Mouse (Mus musculus) layer of hippocampus, adult 2 months (tissue): Measurements from ENCODE around the gene Ccdc141. TPM values are rescaled to one million over a fixed set of nuclear protein-coding genes. Genes with fewer than 3 reads are reported as not detected.
"Not testable (repeated sequence)": the region's sequence is repeated elsewhere in the genome, so short reads cannot be mapped to it uniquely, and the experiment has no call there.

Source experiments
- DNase-seq, 2 experiments: peaks; one replicate each; pipeline ENCODE4 v3.0.0; 2022; ENCODE audit warnings: low spot score in 2 of 2
- H3K27ac ChIP-seq: fragments of 200-600 bp; 2 replicates; pipeline ENCODE4 v1.8.1; 2022
- H3K4me3 ChIP-seq: fragments of 200-600 bp; 2 replicates; pipeline ENCODE4 v1.8.1; 2022; ENCODE audit warnings: mild to moderate bottlenecking
- CTCF ChIP-seq: fragments of 200-600 bp; conservative IDR thresholded peaks from 2 replicates; pipeline ENCODE4 v1.8.1; 2022; ENCODE audit warnings: antibody characterized with exemption, mild to moderate bottlenecking, moderate library complexity
- total RNA-seq, 2 experiments: library from RNA; stranded (reverse); gene quantifications; 2 replicates each; pipeline ENCODE4 v1.2.3; 2021

Gene Ccdc141
- total RNA-seq, 2 experiments from 2014 or later, result 17.1 to 27.7 TPM

DNA sequence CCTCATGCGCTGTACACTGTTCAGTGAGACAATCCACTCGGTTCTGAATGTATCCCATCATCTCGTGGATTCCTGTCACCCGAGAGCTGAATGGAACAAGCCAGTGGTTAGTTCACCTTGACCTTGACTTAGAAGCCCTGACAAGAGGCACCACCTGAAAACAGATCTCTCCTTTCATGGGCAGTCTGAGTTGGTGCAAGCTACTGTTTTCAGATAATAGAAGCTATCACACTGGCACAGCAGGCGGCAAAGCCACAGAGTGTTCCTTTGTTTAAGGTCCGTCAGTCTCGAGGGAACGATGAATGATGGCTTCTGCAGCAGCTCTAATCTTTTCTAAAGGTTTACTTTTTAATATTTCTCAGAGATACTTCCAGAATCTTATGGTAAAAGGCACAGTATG is 110.8 kb downstream of the Ccdc141 start:
- no peak for TF ChIP-seq CTCF
- H3K27ac ChIP-seq, result no peak overlapping the region
- no peak for DNase-seq
- H3K4me3 ChIP-seq, result no peak overlapping the region

DNA sequence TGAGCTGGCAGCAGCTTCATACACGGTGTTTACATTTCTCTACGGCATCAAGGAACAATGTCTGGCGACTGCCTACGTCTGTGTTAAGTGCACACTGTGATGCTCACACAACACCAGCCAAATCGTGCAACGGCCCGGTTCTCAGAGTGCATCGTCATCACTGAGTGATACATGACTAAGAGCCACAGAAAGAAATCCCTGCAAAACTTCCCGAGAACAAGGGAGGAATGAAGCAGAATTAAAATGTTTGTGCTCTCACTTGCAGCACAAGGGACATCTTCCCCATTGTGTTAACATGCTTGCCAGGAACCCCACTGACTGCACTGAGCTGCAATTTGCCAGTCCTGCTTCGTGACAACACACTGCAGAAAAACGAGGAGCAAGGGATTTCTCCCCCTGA is 114.1 kb downstream of the Ccdc141 start:
- Histone ChIP-seq H3K27ac (no peak overlapping the region), H3K4me3 (no peak overlapping the region)
- TF ChIP-seq CTCF, result no peak
- no peak for DNase-seq

DNA sequence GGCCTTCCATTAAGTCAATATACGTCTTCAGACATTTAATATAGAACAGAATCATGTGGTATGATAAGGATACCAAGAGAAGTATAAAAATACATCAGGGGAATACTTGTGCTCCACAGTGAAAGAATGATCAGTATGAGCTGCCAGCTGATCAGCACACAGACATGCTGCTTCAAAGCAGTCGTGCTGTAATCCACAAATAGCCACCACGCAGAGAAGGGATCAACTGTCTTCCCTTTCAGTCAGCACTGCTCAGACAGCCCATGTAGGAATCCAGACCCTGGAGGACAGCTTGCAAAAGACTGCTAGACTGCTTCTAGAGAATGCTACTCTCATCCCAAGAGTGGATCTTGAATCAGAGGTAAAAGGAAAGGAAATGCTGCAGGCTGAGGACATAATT is 127.5 kb downstream of the Ccdc141 start:
- no peak for DNase-seq
- TF ChIP-seq CTCF, result no peak
- H3K4me3 ChIP-seq, result no peak overlapping the region
- no peak overlapping the region for H3K27ac ChIP-seq

DNA sequence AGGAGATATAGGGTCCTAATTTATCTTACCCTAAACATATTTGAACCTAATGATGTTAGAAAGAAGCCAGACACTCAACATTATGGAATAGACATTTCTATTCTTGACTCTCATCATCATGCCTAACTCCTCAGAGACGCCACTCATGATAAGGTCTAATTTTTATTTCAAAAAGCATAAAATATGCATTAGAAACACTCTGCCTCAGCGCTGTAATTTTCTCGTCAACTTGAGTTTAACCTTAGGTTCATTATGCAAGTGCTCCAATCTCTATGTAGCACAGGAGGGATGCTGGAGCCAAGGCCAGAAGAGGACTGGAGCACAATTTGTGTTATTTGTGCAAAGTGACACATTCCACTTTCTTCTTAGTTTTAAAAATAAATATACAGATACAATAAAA is 130.8 kb downstream of the Ccdc141 start:
- no peak for TF ChIP-seq CTCF
- Histone ChIP-seq H3K27ac (no peak overlapping the region), H3K4me3 (no peak overlapping the region)
- DNase-seq, result no peak

DNA sequence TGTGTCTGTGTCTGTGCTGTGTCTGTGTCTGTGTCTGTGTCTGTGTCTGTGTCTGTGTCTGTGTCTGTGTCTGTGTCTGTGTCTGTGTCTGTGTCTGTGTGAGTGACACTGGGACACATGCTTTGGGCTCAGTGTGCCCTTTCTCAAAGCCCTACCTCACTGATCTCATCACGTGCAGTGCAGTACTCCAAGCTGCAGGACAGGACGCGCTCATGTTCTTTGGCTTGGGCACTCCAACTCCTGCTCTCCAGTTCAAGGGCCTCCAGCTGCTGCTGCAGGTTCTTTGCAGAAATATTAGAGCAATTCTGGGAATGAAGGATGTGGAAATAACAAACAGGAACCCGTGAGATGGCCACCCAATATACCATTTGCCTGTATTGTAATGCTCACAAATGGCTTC is 131.2 kb downstream of the Ccdc141 start:
- no peak overlapping the region for H3K27ac ChIP-seq
- no peak for DNase-seq
- no peak for TF ChIP-seq CTCF
- no peak overlapping the region for H3K4me3 ChIP-seq

DNA sequence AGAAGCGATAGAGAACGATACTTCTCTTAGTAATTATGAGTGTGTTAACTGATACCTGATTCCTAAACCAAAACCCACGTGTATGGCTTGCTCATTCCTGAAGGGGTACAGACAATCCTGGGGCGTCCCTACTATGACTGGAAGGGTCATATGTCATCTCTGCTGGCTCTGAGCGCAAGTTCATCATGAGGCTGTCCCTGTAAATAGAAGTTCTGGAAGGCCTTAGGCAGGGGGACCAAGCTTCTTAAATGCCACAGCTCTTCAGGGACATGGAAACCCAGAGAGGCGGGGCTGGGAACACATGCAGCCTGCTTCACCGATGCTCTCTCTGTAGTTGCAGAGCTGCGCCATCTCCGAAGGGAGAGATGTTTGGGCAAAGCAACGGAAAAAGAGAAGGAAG is 133.2 kb downstream of the Ccdc141 start:
- TF ChIP-seq CTCF, result no peak
- no peak overlapping the region for H3K4me3 ChIP-seq
- DNase-seq, result no peak
- no peak overlapping the region for H3K27ac ChIP-seq

DNA sequence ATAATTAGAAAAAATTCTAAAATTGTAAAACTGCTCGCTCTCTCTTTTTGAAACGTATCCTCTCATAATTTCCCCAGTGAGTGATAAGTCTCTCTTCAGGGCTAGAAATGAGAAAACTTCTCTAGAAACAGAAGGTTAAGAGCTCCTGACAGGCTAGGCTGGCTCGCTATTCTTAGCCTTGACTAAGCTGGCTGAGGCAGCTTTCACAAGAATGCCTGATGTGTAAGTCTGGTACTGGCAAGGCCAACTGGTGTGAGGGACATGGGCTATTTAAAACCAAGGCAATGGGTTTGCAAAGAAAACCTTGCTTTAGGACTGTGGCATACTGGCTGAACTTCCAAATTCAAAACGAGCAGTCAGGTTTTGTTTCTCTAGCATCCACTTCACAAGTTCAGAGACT is 136.3 kb downstream of the Ccdc141 start:
- Histone ChIP-seq H3K4me3 (no peak overlapping the region), H3K27ac (no peak overlapping the region)
- TF ChIP-seq CTCF, result no peak
- DNase-seq, result no peak

DNA sequence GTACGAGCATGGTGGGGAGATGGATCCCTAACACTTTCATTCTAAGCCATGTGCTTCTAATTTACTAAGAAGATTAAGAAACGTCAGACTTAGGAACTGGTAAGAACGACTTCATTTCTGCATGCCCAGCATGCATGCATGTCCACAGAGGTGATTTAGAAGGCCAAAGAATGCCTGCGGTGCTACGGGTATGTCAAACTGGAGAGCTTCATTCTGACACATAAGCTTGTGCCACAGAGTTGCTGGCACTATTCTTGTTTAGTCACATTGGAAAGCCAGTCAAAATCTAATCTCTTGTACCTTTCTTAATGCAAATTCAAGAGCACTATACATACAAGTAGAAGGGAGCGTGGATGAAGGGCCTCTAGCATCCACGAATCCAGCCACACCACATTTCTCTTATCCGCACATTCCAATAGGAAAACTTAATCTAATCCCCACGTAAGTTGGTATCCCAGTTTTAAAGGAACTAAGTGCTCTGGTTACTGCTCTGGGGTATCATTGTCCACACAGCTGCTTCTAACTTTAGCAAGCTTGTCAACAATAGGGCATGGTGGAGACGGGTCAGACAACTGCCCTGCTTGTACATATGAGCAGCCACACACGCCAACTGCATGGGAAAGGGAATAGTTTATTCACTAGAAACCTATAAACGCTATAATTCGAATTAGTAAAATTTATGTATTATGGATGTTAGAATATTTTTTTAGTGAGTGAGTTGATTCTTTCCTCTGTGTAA is 136.9 kb downstream of the Ccdc141 start:
- Histone ChIP-seq H3K4me3 (no peak overlapping the region), H3K27ac (no peak overlapping the region)
- TF ChIP-seq CTCF, result no peak
- DNase-seq, result no peak

DNA sequence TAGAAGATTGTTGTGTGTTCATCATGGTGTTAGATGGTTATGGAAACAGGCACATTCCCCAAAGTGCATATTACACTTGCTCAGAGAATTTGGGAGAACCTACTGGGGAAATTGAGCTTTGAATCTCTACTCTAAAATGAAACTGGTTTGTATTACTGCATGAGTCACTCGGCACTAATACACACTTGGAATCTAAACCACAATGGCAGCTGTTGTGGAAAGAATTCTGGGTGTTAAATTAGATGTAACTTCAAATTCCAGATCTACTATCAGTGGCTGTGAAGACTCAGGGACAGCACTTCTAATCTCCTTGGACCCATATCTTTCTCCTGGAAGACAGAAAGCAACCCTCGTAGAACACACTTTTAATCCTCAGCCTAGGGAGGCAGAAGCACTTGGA is 149.8 kb downstream of the Ccdc141 start:
- TF ChIP-seq CTCF, result no peak
- Histone ChIP-seq H3K4me3 (no peak overlapping the region), H3K27ac (no peak overlapping the region)
- DNase-seq, result no peak

DNA sequence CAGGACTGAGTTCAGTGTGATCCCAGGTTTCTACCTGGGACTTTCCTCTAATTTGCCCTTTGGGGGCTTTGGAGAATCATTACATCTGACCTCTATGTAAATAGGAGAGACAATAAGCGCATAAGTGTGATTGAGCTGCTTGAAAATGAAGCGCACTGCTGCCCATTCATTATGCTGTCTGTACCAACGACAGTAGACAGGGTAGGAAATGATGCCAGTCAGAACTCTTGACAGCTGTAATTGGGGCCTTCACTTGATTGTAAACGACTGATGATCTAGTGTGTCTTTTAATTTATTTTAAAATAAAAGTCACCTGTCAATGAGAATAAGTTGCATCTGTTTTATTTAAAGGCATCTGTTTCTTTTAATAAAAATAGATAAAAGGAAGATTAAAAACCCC is 152.7 kb downstream of the Ccdc141 start:
- no peak overlapping the region for H3K4me3 ChIP-seq
- no peak for TF ChIP-seq CTCF
- no peak for DNase-seq
- no peak overlapping the region for H3K27ac ChIP-seq

DNA sequence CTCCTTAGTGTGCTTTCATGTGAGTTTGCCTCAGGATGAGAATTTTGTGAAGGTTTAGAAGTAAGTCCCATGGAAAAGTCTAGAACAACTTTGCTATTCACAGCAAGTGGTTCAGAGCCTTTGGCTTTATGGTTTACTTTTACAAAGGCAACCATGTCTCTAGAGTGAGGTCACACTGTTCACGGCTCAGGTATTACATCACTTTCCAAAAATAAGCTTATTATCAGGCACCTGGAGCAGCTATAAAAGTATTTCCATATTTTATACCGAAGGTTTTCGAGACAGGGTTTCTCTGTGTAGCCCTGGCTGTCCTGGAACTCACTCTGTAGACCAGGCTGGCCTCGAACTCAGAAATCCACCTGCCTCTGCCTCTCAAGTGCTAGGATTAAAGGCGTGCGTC is 157.0 kb downstream of the Ccdc141 start:
- not testable (repeated sequence) for DNase-seq, H3K4me3 ChIP-seq, H3K27ac ChIP-seq

DNA sequence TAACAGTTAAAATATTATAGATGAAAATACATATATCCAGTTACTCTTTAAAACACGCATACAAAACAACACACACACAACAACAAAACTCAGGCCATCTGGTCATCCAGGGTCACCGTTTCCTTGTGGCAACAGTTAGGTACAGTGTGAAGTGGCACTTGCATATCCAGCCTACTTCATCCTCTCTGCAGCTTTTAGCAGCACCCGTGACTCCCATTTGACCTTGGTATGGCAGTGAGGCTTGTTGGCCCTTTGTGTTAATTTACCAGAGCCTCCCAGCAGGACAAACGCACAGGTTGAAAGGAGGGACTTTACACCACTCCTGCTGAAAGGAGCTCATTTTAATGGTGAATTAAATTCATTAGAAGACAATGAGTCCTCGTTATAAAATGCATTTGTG is 158.5 kb downstream of the Ccdc141 start:
- TF ChIP-seq CTCF, result no peak
- no peak overlapping the region for H3K4me3 ChIP-seq
- H3K27ac ChIP-seq, result no peak overlapping the region
- no peak for DNase-seq

DNA sequence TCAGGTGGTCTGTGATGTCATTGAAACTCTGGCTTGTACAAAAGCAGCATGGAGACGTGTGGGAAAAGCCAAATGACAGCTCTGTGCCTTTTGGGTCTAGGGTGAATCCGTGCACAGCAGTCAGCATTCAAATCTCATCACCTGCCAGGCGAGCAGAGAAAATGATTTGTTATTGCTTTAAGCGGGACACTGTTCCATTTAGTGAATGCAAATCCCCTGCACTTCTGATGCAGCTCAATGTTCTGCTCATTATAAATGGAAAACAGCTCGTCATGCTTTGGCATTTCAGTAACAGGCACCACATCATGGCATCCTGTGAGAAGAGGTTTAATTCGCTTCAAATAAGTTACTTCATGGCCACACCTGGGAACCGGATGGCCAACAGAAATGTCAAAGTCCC is 163.4 kb downstream of the Ccdc141 start:
- TF ChIP-seq CTCF, result no peak
- H3K27ac ChIP-seq, result no peak overlapping the region
- H3K4me3 ChIP-seq, result no peak overlapping the region
- DNase-seq, result no peak

DNA sequence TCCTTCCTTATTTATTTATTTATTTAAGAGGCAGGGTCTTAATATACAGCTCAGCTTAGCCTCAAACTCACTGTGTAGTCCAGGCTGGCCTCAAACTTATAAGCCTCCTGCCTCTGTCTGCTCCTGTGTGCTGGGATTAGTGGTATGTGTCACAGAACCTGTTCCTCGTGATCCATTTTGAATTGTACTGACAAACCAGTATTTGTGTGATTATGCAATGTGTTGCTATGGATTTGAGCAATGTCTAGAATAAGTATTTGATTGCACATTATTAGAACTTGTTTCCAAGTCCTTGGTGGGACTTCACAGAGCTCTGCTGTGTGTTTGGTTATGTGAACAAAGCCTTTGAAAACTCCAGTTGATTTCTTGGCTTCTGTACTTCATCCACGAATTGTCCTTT is 167.3 kb downstream of the Ccdc141 start:
- Histone ChIP-seq H3K27ac (no peak overlapping the region), H3K4me3 (no peak overlapping the region)
- no peak for TF ChIP-seq CTCF
- no peak for DNase-seq

DNA sequence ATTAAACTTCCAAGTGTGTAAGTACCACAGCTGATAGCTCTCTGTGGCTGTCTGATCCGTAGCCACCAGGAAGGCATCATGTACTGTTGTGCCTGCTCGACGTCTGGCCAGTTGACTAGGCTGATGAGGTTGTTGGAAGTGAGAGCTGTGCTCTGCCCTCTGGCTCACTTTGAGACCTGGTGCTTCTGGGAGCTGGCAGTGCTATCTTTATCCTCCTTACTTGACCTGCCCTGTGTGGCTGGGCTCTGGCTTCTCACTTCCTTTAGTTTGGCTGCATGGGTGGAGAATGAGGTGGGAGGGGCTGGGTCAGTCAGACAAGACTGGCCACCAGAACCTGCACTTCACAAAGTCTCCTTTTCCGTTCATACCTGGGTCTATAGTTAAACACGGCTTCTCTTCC is 172.1 kb downstream of the Ccdc141 start:
- TF ChIP-seq CTCF, result no peak
- Histone ChIP-seq H3K4me3 (no peak overlapping the region), H3K27ac (no peak overlapping the region)
- no peak for DNase-seq
